Comparison of ENCODE assay signal across 8 mouse cellular contexts in genomic region chr8:84202938-84203917, GRCm38 (mm10). TPM values are rescaled to one million over a fixed set of nuclear protein-coding genes. Genes with fewer than 3 reads are reported as not detected.
A peak's percentile ranks its signal among the peaks of the same experiment; 100 is the strongest.
DNase-seq lines count a peak whose midpoint lies in the region; ATAC-seq lines count a peak whose summit lies in the region.

No protein-coding gene starts in this region.

- peaks cover 91% of the 10 kb centered on the region for H3K4me1 ChIP-seq in embryonic facial prominence, embryonic 15.5 days
- peaks cover 72% of the 10 kb centered on the region for H3K4me1 ChIP-seq in heart, embryonic 12.5 days (replicated peaks)
- peaks cover 54% of the 10 kb centered on the region for H3K4me1 ChIP-seq in kidney, embryonic 14.5 days (ENCODE audit: control insufficient read depth, insufficient read depth, low read length)
- H3K4me1 ChIP-seq in neural tube, embryonic 13.5 days (replicated peaks): peaks cover 69% of the 10 kb centered on the region

- peaks cover 24% of the 10 kb centered on the region for H3K36me3 ChIP-seq in embryonic facial prominence, embryonic 15.5 days
- peaks cover 33% of the 10 kb centered on the region for H3K36me3 ChIP-seq in heart, embryonic 12.5 days
- H3K36me3 ChIP-seq in kidney, embryonic 14.5 days (ENCODE audit: control insufficient read depth, insufficient read depth, low read length): no peaks in the 10 kb centered on the region; the same call in 1 of the 2 replicates
- no peaks in the 10 kb centered on the region for H3K36me3 ChIP-seq in neural tube, embryonic 13.5 days

- H3K9me3 ChIP-seq in embryonic facial prominence, embryonic 15.5 days (replicated peaks): no peaks in the 10 kb centered on the region
- H3K9me3 ChIP-seq in heart, embryonic 12.5 days (replicated peaks): no peaks in the 10 kb centered on the region
- no peaks in the 10 kb centered on the region for H3K9me3 ChIP-seq in kidney, embryonic 14.5 days (ENCODE audit: control insufficient read depth, low read length)
- no peaks in the 10 kb centered on the region for H3K9me3 ChIP-seq in neural tube, embryonic 13.5 days

- no peaks in the 10 kb centered on the region for H3K27me3 ChIP-seq in embryonic facial prominence, embryonic 15.5 days
- no peaks in the 10 kb centered on the region for H3K27me3 ChIP-seq in heart, embryonic 12.5 days (replicated peaks)
- no peaks in the 10 kb centered on the region for H3K27me3 ChIP-seq in kidney, embryonic 14.5 days (ENCODE audit: control insufficient read depth, insufficient read depth, low read length)
- H3K27me3 ChIP-seq in neural tube, embryonic 13.5 days: peaks cover 22% of the 10 kb centered on the region

- H3K9ac ChIP-seq in embryonic facial prominence, embryonic 15.5 days: peak overlapping the region; percentile 47
- peak overlapping the region; percentile 94 for H3K9ac ChIP-seq in heart, embryonic 12.5 days
- H3K9ac ChIP-seq in kidney, embryonic 14.5 days (ENCODE audit: low read depth, low read length): peak overlapping the region; percentile 59
- peak overlapping the region; percentile 60 for H3K9ac ChIP-seq in neural tube, embryonic 13.5 days

- peak; percentile 76 for DNase-seq in ovary, adult 18-20 months (ENCODE audit: low spot score)
- no peak for DNase-seq in ovary, postnatal 10 days (ENCODE audit: low spot score)
- DNase-seq in lung, adult 18-20 months: peak; percentile 92 to 95
- peak; percentile 68 for DNase-seq in testis, postnatal 14 days (ENCODE audit: low spot score)

- ATAC-seq in embryonic facial prominence, embryonic 15.5 days (ENCODE audit: insufficient number of reproducible peaks, low FRiP score, low TSS enrichment, low read depth): peak; percentile 72
- peak; percentile 75 for ATAC-seq in heart, embryonic 12.5 days (ENCODE audit: insufficient number of reproducible peaks, low FRiP score)
- peak; percentile 51 for ATAC-seq in kidney, embryonic 14.5 days (ENCODE audit: low FRiP score, low TSS enrichment)
- peak; percentile 52; the same call in 1 of the 2 replicates for ATAC-seq in neural tube, embryonic 13.5 days (ENCODE audit: low read depth)

- H3K4me3 ChIP-seq in embryonic facial prominence, embryonic 15.5 days (replicated peaks): peak overlapping the region; percentile 81
- peak overlapping the region; percentile 83 for H3K4me3 ChIP-seq in heart, embryonic 12.5 days
- peak overlapping the region; percentile 38 for H3K4me3 ChIP-seq in kidney, embryonic 14.5 days (ENCODE audit: low read length)
- peak overlapping the region; percentile 34 for H3K4me3 ChIP-seq in neural tube, embryonic 13.5 days

- peak overlapping the region; percentile 98 for H3K27ac ChIP-seq in embryonic facial prominence, embryonic 15.5 days (replicated peaks)
- H3K27ac ChIP-seq in heart, embryonic 12.5 days (ENCODE audit: poor library complexity, severe bottlenecking): peak overlapping the region; percentile 93
- peak overlapping the region; percentile 83 for H3K27ac ChIP-seq in kidney, embryonic 14.5 days (ENCODE audit: low read depth, low read length)
- peak overlapping the region; percentile 80 for H3K27ac ChIP-seq in neural tube, embryonic 13.5 days (replicated peaks)

- 7% methylated on average over 34 of the region's 34 CpGs for WGBS in embryonic facial prominence, embryonic 15.5 days
- whole genome bisulfite sequencing in heart, embryonic 12.5 days: 5% methylated on average over 34 of the region's 34 CpGs
- WGBS in kidney, embryonic 14.5 days: 8% methylated on average over 34 of the region's 34 CpGs
- WGBS in neural tube, embryonic 13.5 days: 10% methylated on average over 34 of the region's 34 CpGs

- H3K4me2 ChIP-seq in embryonic facial prominence, embryonic 15.5 days (replicated peaks): peak overlapping the region; percentile 92
- H3K4me2 ChIP-seq in heart, embryonic 12.5 days: peak overlapping the region; percentile 96
- peak overlapping the region; percentile 58 for H3K4me2 ChIP-seq in kidney, embryonic 14.5 days (replicated peaks; ENCODE audit: low read depth, low read length)
- H3K4me2 ChIP-seq in neural tube, embryonic 13.5 days: peak overlapping the region; percentile 68

RNA-seq across cellular contexts. Expression of gene Nanos3, which starts 18.2 kb away (rescaled TPM):
- polyA plus RNA-seq in embryonic facial prominence, embryonic 15.5 days (2015; fragmentation: Nextera tagmentation; extraction: Ambion mirVana): 3.5 and 4.0 TPM in 2 replicates
- polyA plus RNA-seq in heart, embryonic 12.5 days (2016; fragmentation: Nextera tagmentation; extraction: Ambion mirVana): 1.7 and 3.0 TPM in 2 replicates
- 4.3 and 5.5 TPM in 2 replicates for polyA plus RNA-seq in kidney, embryonic 14.5 days (2014; fragmentation: Nextera tagmentation; extraction: Ambion mirVana)
- polyA plus RNA-seq in neural tube, embryonic 13.5 days (2015; fragmentation: Nextera tagmentation; extraction: Ambion mirVana): 6.1 and 10.1 TPM in 2 replicates

RNA-seq across cellular contexts. Expression of gene Zswim4, which starts 33.6 kb away (rescaled TPM):
- polyA plus RNA-seq in embryonic facial prominence, embryonic 15.5 days (2015; fragmentation: Nextera tagmentation; extraction: Ambion mirVana): 15.8 and 17.7 TPM in 2 replicates
- polyA plus RNA-seq in heart, embryonic 12.5 days (2016; fragmentation: Nextera tagmentation; extraction: Ambion mirVana): 12.9 and 13.7 TPM in 2 replicates
- 10.2 and 15.7 TPM in 2 replicates for polyA plus RNA-seq in kidney, embryonic 14.5 days (2014; fragmentation: Nextera tagmentation; extraction: Ambion mirVana)
- polyA plus RNA-seq in neural tube, embryonic 13.5 days (2015; fragmentation: Nextera tagmentation; extraction: Ambion mirVana): 32.9 and 34.7 TPM in 2 replicates

RNA-seq across cellular contexts. Expression of gene D8Ertd738e, which starts 46.3 kb away (rescaled TPM):
- 314 and 349 TPM in 2 replicates for polyA plus RNA-seq in embryonic facial prominence, embryonic 15.5 days (2015; fragmentation: Nextera tagmentation; extraction: Ambion mirVana)
- polyA plus RNA-seq in heart, embryonic 12.5 days (2016; fragmentation: Nextera tagmentation; extraction: Ambion mirVana): 281 and 286 TPM in 2 replicates
- 388 TPM in 2 replicates for polyA plus RNA-seq in kidney, embryonic 14.5 days (2014; fragmentation: Nextera tagmentation; extraction: Ambion mirVana)
- polyA plus RNA-seq in neural tube, embryonic 13.5 days (2015; fragmentation: Nextera tagmentation; extraction: Ambion mirVana): 255 and 273 TPM in 2 replicates

RNA-seq across cellular contexts. Expression of gene Mri1, which starts 53.9 kb away (rescaled TPM):
- 61.2 and 62.6 TPM in 2 replicates for polyA plus RNA-seq in embryonic facial prominence, embryonic 15.5 days (2015; fragmentation: Nextera tagmentation; extraction: Ambion mirVana)
- polyA plus RNA-seq in heart, embryonic 12.5 days (2016; fragmentation: Nextera tagmentation; extraction: Ambion mirVana): 48.2 and 50.9 TPM in 2 replicates
- polyA plus RNA-seq in kidney, embryonic 14.5 days (2014; fragmentation: Nextera tagmentation; extraction: Ambion mirVana): 73.2 and 80.1 TPM in 2 replicates
- polyA plus RNA-seq in neural tube, embryonic 13.5 days (2015; fragmentation: Nextera tagmentation; extraction: Ambion mirVana): 50.6 and 50.8 TPM in 2 replicates

RNA-seq across cellular contexts. Expression of gene 4930432K21Rik, which starts 55.4 kb away (rescaled TPM):
- 1.9 and 2.3 TPM in 2 replicates for polyA plus RNA-seq in embryonic facial prominence, embryonic 15.5 days (2015; fragmentation: Nextera tagmentation; extraction: Ambion mirVana)
- 1.00 and 1.1 TPM in 2 replicates for polyA plus RNA-seq in heart, embryonic 12.5 days (2016; fragmentation: Nextera tagmentation; extraction: Ambion mirVana)
- 0.87 and 1.2 TPM in 2 replicates for polyA plus RNA-seq in kidney, embryonic 14.5 days (2014; fragmentation: Nextera tagmentation; extraction: Ambion mirVana)
- polyA plus RNA-seq in neural tube, embryonic 13.5 days (2015; fragmentation: Nextera tagmentation; extraction: Ambion mirVana): 1.4 and 1.6 TPM in 2 replicates
